Mouse (Mus musculus) heart, embryonic 14.5 days (tissue): ENCODE measurements around the gene Tpcn1. TPM values are rescaled to one million over a fixed set of nuclear protein-coding genes. Genes with fewer than 3 reads are reported as not detected.

Source experiments
- ATAC-seq: fragments of 200-750 bp; cut with Nextera tagmentation; 2 replicates; pipeline ENCODE4 v1.8.0; 2017; ENCODE audit warnings: low read depth, moderate TSS enrichment; ENCODE audit not compliant: insufficient number of reproducible peaks, insufficient read depth, low FRiP score
- H3K27ac ChIP-seq, 2 experiments: fragments of 200-500 bp in 1 of 2; fragments of 300-500 bp in 1 of 2; sonication (generic) in 1 of 2; replicated peaks in 1 of 2; 2 replicates each; pipeline ENCODE4 v1.5.1; 2012 to 2014; ENCODE audit warnings: low read depth in 2 of 2, low read length in 2 of 2, control low read depth in 1 of 2, mild to moderate bottlenecking in 1 of 2, mixed read lengths in 1 of 2; ENCODE audit not compliant: control insufficient read depth in 1 of 2, insufficient read depth in 1 of 2
- H3K27me3 ChIP-seq: fragments of 300-500 bp; sonication (generic); 2 replicates; pipeline ENCODE4 v1.6.1; 2014; ENCODE audit warnings: mild to moderate bottlenecking, low read length, control low read depth; ENCODE audit not compliant: control insufficient read depth, insufficient read depth
- H3K36me3 ChIP-seq: fragments of 300-500 bp; sonication (generic); 2 replicates; pipeline ENCODE4 v1.6.1; 2014; ENCODE audit warnings: mild to moderate bottlenecking, control low read depth, low read length, mixed read lengths; ENCODE audit not compliant: control insufficient read depth, insufficient read depth
- H3K4me1 ChIP-seq, 2 experiments: fragments of 200-500 bp in 1 of 2; fragments of 300-500 bp in 1 of 2; sonication (generic) in 1 of 2; 2 replicates each; pipeline ENCODE4 v1.6.1; 2012 to 2014; ENCODE audit warnings: low read length in 2 of 2, control low read depth in 1 of 2, mixed read lengths in 1 of 2; ENCODE audit not compliant: control insufficient read depth in 2 of 2, insufficient read depth in 2 of 2
- H3K4me2 ChIP-seq: fragments of 300-500 bp; sonication (generic); 2 replicates; pipeline ENCODE4 v1.6.1; 2014; ENCODE audit warnings: mild to moderate bottlenecking, low read length
- H3K4me3 ChIP-seq, 2 experiments: fragments of 200-500 bp in 1 of 2; fragments of 300-500 bp in 1 of 2; sonication (generic) in 1 of 2; 2 replicates each; pipeline ENCODE4 v1.5.1; 2012 to 2014; ENCODE audit warnings: low read length in 2 of 2, mild to moderate bottlenecking in 2 of 2, control low read depth in 1 of 2, low read depth in 1 of 2, moderate library complexity in 1 of 2; ENCODE audit not compliant: control insufficient read depth in 1 of 2, insufficient read depth in 1 of 2
- H3K9ac ChIP-seq: fragments of 300-500 bp; sonication (generic); 2 replicates; pipeline ENCODE4 v1.6.1; 2014; ENCODE audit warnings: mild to moderate bottlenecking, low read length
- H3K9me3 ChIP-seq: fragments of 300-500 bp; sonication (generic); 2 replicates; pipeline ENCODE4 v1.6.1; 2016; ENCODE audit warnings: low read length, control low read depth; ENCODE audit not compliant: control insufficient read depth
- WGBS: fragments of 180-500 bp; shearing (Covaris S2); extraction: QIAGEN DNeasy Blood & Tissue Kit; methylation state at CpG from one replicate; pipeline ENCODE4 v1.1.7; 2014; 5-methylcytosine and 5-hydroxymethylcytosine counted together
- polyA plus RNA-seq: library from polyadenylated mRNA; unstranded; fragments of >200 nt; fragmentation: Nextera tagmentation; extraction: Ambion mirVana; gene quantifications from 2 replicates; pipeline ENCODE4 v1.2.1, GENCODE M21; 2014

Tpcn1 gene
- polyA plus RNA-seq, 1 experiment from 2014 or later = 17.1 TPM

DNA sequence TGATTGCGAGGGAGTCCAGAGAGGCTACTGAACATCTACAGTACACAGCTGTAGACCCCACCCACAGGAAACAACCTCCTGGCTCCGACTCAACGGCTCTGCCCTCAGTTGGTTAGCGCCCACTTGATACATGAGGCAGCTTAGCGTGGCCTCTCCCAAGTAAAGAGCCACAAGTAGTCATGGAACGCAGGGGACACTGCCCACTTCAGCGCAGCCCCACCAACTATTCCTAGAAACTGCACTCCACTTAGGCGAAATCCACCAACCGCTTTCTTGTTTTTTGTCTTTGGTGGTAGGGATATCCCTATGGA lies 902 bp downstream of the Tpcn1 start:
- no peaks in the 10 kb centered on the region for H3K9me3 ChIP-seq
- H3K4me1 ChIP-seq = peaks cover 18 to 28% of the 10 kb centered on the region in 2 experiments
- H3K27ac ChIP-seq = peak overlapping the region in 1 of 2 experiments; percentile 33; a peak in 1 of 4 replicates
- 18% methylated on average over 9 of the region's 9 CpGs for WGBS
- H3K4me3 ChIP-seq = peak overlapping the region; percentile 63 to 78
- peak overlapping the region; percentile 94 for H3K4me2 ChIP-seq
- H3K27me3 ChIP-seq = no peaks in the 10 kb centered on the region
- no peak for ATAC-seq
- peaks cover 23% of the 10 kb centered on the region for H3K36me3 ChIP-seq
- H3K9ac ChIP-seq = peak overlapping the region; percentile 76

DNA sequence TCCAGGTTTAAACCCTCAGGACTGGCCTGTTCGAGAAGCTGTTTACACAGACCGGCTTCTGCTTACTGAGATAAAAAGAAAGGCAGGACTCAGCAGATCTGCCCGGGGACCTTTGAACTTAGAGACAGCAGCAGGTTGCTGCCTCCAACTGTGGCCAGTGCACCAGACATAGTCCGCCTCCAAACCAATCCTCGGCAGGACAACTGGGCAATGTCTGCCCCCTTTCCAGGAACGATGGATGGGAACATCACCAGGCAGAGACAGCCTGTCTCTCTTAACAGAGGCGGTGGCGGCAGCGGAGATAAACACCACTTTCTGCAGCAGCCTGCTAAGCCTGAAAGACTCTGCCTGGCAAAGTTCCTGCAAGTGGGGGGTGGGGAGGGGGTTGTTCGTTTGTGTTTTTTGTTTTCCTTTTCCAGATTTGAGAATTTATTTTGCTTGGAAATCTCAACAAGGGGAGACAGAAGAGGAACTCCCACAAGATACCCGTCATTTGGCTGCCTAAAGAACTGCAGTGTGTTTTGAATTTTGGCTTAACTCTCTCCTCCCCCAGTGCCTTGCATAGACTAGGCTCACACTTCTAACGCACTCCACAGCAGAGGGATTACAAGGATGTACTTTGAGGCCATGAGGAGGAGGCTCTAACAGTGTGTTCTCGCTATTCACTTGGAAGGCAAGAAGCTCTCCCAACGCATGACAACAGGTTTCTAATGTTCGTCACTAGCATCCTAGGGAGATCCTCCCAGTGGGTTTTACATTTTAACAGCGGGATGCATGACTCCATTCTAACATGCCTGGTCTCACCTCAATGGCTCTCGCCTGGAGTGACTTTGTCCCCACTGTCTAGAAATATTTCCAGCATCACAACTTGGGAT lies 1.5 kb downstream of the Tpcn1 start:
- H3K4me1 ChIP-seq = peaks cover 18 to 28% of the 10 kb centered on the region in 2 experiments
- H3K27ac ChIP-seq = peak overlapping the region; percentile 10 to 33; a peak in 1 of 4 replicates
- H3K36me3 ChIP-seq = peaks cover 23% of the 10 kb centered on the region
- H3K9ac ChIP-seq = peak overlapping the region; percentile 76; the same call in 1 of the 2 replicates
- peak overlapping the region; percentile 63 to 78 for H3K4me3 ChIP-seq
- no peaks in the 10 kb centered on the region for H3K27me3 ChIP-seq
- peak overlapping the region; percentile 94 for H3K4me2 ChIP-seq
- ATAC-seq = no peak
- 5% methylated on average over 17 of the region's 17 CpGs for WGBS
- no peaks in the 10 kb centered on the region for H3K9me3 ChIP-seq

DNA sequence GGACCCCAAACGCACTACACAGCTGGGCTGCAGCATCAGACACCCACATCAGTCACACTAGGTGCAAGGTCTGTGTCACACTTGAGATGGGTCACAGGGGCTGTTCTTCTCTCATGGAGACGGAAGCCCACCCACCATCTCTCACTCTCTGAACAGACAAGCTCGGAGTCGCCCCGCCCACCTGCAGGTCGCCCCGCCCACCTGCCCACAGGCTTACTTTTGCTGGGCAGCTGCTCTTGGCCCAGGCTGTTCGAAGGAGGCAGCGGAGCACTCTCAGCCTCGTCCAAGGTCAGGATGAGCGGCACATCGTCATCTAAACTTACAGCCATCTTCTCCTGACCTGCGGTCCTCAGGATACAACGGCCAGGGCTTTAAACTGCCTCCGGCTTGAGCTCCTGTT lies 3.5 kb downstream of the Tpcn1 start:
- no peaks in the 10 kb centered on the region for H3K27me3 ChIP-seq
- no peaks in the 10 kb centered on the region for H3K9me3 ChIP-seq
- H3K4me3 ChIP-seq = no peak overlapping the region
- no peak for ATAC-seq
- H3K9ac ChIP-seq = no peak overlapping the region
- H3K4me2 ChIP-seq = no peak overlapping the region
- peaks cover 18 to 28% of the 10 kb centered on the region in 2 experiments for H3K4me1 ChIP-seq
- H3K27ac ChIP-seq = no peak overlapping the region
- peaks cover 32% of the 10 kb centered on the region for H3K36me3 ChIP-seq
- 61% methylated on average over 15 of the region's 15 CpGs for WGBS

DNA sequence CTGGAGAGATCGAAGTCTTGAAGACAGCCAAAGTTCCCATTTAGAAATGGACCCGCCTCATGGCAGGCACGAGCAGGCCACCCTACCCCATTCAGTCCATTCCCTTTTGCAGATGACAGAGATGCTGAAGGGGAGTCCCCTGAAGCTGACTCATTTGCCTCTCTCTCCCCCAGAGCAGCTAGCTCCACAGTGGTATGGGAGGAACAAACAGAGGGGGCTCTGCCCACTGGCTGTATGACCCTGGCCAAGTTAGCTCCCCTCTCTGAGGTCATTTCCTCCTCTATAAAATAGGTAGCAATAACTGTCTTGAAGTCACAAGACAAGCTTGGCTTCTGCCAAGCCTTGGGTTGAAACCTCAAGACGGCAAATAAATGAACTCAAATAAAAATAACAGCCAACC lies 5.0 kb downstream of the Tpcn1 start:
- H3K36me3 ChIP-seq = peaks cover 35% of the 10 kb centered on the region
- H3K9me3 ChIP-seq = no peaks in the 10 kb centered on the region
- H3K27ac ChIP-seq = no peak overlapping the region
- no peak overlapping the region for H3K4me3 ChIP-seq
- peaks cover 22 to 37% of the 10 kb centered on the region in 2 experiments for H3K4me1 ChIP-seq
- H3K27me3 ChIP-seq = no peaks in the 10 kb centered on the region
- 80% methylated on average over 4 of the region's 4 CpGs for WGBS
- H3K9ac ChIP-seq = no peak overlapping the region
- no peak overlapping the region for H3K4me2 ChIP-seq
- no peak for ATAC-seq

DNA sequence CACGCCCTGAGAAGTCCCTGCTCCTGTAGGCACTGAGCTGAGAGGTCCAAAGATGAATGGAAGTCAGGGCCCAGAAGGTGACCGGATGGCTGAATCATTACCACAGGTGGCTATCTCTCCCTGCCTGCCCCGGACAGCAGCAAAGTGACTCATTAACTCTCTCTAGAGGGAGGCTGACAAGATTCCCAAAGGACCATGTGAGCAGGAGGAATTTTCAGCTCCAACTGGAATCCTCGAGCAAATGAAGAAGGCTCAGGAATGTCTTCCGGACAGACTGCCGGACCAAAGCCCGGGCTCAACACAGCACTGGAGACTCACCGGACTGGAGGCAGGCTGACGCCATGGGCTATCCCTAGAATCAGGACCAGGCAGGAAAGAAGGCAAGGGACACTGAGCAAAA lies 6.5 kb downstream of the Tpcn1 start:
- no peak overlapping the region for H3K4me2 ChIP-seq
- H3K4me3 ChIP-seq = no peak overlapping the region
- peaks cover 18 to 35% of the 10 kb centered on the region in 2 experiments for H3K4me1 ChIP-seq
- peaks cover 35% of the 10 kb centered on the region for H3K36me3 ChIP-seq
- no peaks in the 10 kb centered on the region for H3K9me3 ChIP-seq
- WGBS = 58% methylated on average over 9 of the region's 9 CpGs
- no peak for ATAC-seq
- H3K27ac ChIP-seq = no peak overlapping the region
- no peaks in the 10 kb centered on the region for H3K27me3 ChIP-seq
- H3K9ac ChIP-seq = no peak overlapping the region

DNA sequence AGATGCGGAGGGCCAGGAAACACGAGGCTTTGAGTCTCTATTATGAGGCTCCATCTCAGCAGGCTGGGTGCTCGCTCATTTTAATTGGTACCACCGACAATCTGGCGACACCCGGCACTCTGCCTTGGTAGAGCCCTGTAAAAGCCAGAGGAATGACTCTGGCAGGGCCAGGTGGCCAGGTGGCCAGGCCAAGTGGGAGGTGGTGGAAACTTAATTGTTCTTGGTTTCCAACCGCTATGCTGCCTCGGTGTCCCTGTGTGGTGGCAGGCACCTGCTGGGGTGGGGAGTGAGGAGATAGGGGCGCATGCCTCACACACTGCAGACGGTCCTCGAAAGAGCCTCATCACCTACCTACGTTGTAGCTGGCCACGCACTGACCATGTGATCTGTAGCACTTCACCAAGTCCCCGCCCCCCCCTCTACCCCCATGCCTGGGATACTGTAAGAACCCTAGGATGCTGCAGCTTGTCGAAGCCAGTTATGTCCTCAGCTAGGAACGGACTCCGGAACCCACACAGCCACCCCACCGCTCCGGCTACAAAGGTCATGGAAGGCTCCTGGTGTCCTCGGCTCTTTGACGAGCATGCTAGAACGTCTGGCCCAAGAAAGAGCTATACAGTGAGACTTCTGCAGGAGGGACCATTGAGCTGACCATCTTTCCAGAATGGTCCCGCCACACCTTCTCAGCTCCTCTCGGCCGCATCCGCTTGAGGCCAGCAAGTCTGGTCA lies 8.4 kb downstream of the Tpcn1 start:
- no peak overlapping the region for H3K9ac ChIP-seq
- H3K36me3 ChIP-seq = peaks cover 35% of the 10 kb centered on the region
- H3K4me2 ChIP-seq = no peak overlapping the region
- H3K4me3 ChIP-seq = no peak overlapping the region
- H3K27me3 ChIP-seq = no peaks in the 10 kb centered on the region
- ATAC-seq = no peak
- WGBS = 92% methylated on average over 26 of the region's 26 CpGs
- peak overlapping the region in 1 of 2 experiments; percentile 70; a peak in 1 of 4 replicates for H3K27ac ChIP-seq
- H3K9me3 ChIP-seq = no peaks in the 10 kb centered on the region
- peaks cover 12 to 32% of the 10 kb centered on the region in 2 experiments; a peak in 3 of 4 replicates for H3K4me1 ChIP-seq

DNA sequence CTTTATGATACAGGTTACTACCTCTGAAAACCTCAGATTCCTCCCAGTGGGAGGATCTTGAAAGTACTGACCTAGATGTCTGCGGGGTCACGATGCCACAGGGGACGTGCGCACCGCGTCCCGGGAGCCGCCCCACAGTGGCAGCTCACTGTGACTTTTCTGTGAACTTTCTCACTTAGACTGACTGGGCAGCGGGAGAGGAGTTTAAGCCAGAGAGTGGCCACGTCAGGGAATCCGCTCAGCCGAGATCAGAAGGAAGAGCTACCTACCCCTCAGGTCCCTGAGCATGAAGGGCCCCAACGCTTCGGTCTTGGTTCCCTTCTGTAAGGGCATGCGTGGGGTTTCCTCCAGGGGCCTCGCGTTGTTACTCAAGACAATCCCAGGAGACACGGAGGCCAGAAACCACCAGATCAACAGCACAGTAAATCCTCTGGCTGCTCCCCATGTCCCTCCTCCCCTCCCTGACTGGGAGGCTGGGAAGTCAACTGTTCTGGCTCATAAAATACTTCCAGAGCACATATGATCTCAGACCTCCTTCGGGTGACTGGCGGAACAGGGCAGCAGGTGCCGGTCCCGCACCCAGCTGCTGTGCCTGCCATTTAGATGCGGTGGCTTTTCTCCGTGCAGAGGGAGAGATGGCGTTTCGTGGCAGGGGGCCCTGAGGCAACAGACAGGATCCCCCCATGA lies 9.1 kb downstream of the Tpcn1 start:
- ATAC-seq = no peak
- H3K4me3 ChIP-seq = no peak overlapping the region
- 59% methylated on average over 26 of the region's 26 CpGs for WGBS

More for the DNA sequence above, 9.1 kb downstream of the Tpcn1 start:
- H3K4me2 ChIP-seq = peak overlapping the region; percentile 27; the same call in 1 of the 2 replicates
- H3K27ac ChIP-seq = peak overlapping the region; percentile 27 to 70
- no peak overlapping the region for H3K9ac ChIP-seq
- peaks cover 31% of the 10 kb centered on the region for H3K36me3 ChIP-seq
- H3K27me3 ChIP-seq = no peaks in the 10 kb centered on the region
- peaks cover 12 to 35% of the 10 kb centered on the region in 2 experiments; a peak in 3 of 4 replicates for H3K4me1 ChIP-seq
- no peaks in the 10 kb centered on the region for H3K9me3 ChIP-seq
